Mouse (Mus musculus) CD4-positive helper T cell, adult 2 months (primary cell): ENCODE measurements around the gene Adarb2.

Experiments used
- DNase-seq: peaks from one replicate; pipeline ENCODE4 v3.0.0-alpha.2; 2012; ENCODE audit warnings: low read depth, missing footprints, low spot score

Gene Adarb2

DNA sequence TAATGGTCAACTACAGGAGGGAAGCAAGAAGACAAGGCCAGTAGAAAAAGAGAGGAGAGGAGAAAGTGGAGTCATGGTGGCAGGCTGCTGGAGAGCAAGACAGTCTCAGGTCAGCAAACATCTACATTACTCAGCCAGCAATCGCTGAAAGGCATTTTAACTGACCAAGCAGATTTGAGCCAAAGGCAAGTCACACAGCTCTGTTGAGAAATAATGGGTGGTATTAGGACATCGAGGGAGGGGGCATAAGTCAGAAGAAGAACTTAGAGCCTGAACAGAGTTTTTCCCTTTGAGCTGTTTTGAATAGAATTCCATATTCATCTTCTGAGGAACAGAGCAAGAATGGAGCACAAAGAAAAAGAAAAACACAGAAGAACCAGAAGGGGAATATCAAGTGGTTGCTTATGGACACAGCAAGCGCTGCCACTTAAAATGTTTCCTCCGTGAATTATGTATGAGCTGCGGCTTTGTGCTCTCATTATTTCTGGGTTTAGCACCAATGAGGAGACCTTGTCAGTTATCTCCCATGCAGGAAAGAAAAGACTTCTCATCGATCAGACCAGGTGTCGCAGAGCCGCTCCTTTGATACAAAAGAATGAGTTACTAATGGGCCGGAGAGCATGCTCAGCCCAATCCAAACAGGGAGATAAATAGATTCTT, 477.9 kb downstream of the Adarb2 start:
- DNase-seq, result no peak

DNA sequence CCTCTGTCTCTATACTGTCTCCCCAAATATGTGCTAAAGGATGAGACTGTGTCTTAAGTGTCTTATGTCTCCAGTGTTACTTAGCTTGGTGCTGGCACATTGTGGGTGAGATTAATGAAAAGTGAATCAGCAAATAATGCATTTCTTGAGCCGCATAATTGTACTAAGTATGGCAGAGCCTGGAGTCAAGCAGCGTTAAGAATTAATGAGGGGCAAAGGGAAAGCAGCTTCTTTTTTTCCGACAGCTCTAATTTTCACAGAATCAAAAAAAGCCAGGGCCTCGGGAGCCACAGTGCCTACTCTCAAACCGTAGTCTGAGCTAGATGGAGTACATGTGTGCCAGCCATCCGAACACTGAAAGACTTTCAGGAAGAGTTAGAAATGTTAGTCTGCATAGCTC, 488.8 kb downstream of the Adarb2 start:
- no peak for DNase-seq

DNA sequence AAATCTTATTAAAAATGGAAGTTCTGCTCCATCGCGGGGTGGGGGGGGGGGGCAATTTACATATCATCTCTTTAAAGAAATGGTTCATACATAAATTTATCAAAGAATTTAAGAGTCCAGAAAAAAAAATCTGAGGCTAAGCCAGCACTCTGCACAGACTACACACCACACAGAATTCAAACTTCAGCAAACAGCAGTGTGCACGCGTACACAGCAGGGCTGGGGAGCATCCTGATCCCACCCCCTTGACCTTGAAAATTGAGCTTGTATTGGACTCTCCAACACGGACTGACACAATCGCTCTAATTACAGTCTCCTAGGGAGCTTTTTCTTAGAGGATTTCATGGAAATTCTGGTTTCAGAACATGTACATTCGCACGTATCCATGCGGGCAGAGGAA, 490.1 kb downstream of the Adarb2 start:
- DNase-seq, result no peak

DNA sequence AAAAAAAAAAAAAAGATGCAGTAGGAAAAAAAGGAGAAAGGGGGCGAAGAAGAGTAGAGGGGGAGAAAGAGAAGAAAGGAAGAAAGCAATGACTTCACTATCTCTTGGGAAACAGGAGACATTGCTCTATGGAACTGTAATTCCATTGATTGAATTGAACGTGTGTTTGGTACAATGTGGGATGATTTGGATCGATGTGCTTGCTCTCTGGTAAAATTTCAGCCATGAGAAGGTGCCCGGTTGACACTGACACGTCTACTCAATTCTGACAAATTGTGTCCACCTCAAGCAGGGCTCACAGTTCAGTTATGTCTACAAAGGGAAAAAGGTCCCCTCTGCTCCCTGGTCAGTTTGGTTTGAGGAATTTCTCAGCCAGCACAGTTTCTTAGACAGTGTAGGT, 495.8 kb downstream of the Adarb2 start:
- no peak for DNase-seq

DNA sequence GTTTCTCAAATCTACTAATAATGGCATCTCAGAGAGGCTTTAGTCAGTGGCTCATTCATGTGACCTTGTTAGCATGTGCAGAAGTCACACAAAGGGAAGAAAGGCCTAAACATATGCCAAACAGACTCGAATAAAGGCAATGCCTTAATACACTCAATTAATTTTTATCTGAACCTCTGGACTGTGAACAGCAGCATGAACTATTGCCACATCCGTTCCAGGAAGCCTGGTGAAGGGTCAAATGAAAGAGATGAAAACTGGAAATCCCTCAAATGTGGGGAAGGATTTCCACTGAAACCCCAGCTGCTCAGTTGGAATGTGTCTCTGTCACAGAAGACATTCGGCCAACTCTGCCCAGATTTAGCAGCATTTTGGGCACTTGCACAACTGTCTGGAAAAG, 497.2 kb downstream of the Adarb2 start:
- DNase-seq, result no peak

DNA sequence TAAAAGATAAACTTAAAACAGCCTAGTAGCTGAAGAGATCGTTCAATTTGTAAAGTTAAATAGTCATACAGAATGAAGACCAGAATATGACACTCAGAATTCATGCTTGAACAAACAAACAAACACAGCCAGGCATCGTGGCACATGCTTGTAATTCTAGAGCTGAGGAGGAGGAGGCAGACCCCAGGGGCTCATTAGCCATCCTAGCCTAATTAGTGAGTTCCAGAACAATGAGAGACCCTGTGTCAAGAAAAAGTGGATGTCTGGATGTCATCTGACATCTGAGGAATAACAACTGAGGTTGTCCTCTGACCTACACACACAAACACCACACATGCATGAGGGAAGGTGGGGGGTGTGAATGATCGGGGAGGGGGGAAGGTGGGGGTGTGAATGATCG, 498.3 kb downstream of the Adarb2 start:
- DNase-seq, result no peak

DNA sequence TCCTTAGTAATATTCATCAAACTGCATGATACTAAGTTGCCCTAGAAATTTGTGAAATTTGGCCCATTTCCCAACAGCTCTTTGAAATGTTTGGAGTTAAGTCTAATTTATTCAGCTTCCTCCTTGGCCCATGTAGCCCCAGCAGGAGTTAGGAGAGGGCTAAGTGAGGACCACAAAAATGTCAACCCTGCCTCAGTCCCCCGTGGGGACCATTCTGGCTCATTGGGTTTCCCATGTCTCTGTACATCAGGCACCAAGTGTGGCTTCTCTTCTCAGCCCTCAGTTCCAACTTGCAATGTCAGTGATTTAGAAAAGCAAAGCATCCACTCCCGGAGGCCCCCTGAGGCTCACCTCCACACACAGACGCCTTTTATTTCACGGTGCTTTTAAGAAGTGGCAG, 502.6 kb downstream of the Adarb2 start:
- no peak for DNase-seq

DNA sequence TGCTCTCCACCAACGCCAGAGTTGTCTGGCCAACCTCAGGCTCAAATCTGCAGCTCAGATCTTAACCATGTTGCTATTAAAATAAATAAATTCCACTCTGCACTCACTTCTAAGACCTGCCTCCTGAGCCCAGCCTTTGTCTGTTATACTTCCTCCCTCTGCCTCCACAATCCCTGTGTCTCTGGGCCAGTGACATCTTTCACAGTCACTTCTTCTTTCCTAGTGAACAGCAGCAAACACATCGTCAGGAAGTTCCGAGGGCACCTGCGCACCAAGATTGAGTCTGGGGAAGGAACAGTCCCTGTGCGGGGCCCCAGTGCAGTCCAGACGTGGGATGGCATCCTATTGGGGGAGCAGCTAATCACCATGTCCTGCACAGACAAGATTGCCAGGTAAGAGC, 510.7 kb downstream of the Adarb2 start:
- no peak for DNase-seq

DNA sequence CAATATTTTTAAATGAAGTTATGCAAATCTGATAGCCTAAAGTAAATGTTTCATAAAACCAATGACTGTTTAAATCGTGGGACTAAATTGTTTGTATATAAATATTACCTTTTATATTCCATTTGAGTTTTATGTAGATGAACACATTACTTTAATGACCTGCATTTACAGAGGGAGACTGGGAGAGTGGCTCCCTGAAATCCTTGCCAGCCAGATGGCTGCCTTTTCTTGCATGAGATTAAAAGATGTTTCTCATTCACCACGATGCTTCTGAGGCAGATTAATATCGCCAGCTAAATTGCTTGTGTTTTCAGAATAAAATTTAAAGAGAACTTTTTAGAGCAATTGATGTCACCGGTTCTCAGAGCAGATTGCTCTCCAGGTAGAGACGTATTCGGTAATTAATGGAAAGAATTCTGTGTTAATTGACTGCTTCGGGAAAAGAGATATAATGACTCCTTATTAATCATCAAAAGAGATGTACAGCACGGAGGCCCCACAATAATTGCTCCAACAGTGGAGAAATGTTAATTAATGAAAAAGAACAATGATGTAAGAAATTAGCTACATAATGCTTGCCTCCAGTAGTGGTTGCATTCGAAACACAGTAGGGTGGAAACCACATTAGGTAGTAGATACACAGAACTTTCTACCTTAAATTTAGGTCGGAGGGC, 527.4 kb downstream of the Adarb2 start:
- no peak for DNase-seq

DNA sequence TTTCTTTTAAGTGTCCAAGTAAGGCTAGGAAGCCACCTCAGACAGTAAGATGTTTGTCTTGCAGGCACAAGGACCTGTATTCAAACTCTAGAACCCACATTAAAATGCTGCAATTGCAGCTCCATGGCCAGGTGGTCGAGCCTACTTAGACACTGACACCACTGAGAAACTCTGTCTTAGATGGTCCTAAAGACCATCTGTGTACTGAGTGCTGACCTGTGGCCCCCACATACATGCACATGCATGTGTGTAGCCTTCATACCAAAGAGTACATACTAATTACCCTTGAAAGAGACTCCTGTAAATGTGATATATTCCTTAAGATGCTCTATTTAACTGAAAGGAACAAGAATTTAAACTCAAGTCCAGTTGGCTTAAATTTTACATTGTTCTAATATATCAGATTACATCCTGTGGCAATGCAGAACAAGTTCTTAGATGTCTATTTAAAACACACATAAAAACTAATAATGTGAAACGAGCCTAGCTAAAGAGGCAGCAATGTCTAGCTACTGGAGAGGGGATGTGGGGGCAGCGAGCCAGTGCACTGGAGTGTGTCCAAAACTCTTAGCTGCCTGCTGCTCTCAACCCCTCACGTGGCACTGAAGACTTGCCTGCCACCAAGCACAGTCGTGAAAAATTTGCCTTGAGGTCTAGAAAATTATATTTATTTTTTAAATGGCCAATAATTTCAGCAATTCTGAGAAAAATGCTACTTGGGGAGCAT, 534.6 kb downstream of the Adarb2 start:
- DNase-seq, result no peak

DNA sequence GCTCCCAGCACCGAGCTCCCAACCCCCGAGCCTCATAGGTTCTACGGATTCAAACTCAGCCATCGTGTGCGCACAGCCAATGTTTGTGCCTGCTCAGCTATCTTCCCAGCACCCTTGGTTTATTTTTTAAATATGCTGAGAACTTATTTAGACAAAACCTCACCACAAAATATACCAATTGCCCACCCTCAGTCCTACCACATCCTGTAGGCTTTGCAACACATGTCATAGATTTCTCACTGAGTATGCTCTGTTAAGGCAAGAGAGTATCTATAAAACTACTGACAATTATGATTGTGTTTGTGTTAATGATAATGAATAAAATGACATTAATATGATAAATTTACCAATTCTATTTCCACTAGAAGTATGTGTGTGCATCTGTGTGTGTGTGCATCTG, 540.1 kb downstream of the Adarb2 start:
- DNase-seq, result peak; percentile 49

DNA sequence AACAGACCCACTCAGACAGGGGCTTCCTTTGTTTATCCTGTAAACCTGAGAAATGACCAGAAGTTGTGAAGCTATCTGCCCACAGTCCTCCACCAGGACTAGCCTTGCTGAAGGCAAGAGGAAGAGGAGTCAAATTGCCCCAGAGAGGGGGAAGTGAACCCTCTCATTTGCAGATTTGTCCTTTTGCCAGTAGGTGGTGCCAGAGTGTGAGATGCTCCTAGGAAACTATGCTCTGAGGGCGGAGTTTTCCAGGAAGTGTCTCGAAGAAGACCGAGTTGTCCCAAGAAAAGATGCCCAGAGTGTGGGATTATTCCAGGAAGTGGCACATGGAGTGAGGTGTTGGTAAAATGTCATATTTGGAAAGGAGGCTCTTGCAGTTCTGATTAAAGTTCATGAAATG, 541.9 kb downstream of the Adarb2 start:
- peak; percentile 15 for DNase-seq

DNA sequence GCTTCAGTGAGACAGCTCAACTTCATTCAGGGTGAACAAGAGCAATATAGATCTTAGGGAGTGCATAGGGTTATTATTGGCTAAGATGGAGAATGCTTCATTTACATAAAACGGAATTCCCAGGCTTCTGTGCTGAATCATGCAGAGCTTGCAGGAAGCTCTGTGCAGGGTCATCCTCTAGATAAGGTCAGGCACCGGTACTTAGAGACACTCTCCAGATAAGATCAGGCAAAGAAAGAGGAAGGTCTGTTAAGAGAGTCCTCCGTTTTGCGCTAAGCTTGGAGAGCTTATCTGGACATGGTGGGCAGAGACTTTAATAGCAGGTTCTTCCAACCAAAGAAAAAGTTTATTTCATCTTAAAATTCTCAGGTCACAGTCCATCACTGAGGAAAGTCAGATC, 542.9 kb downstream of the Adarb2 start:
- no peak for DNase-seq

DNA sequence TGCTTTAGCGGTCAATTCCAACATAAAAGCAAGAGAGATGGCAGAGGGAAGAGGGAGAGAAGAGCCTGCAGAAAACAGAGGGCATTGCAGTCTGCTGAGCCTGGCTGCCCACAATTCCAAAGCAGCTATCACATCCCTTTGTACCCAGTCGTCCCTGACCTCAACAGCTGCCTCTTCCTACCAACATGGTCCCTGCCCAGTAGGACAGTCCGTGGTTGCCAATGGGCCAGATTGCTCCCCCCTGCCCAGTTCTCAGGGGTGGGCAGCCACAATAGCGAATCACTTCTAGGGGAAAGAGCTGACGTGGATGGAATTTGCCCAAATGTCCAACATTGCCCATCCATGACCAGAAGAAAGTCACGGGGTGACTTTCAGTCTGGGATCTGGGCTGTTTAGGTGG, 546.8 kb downstream of the Adarb2 start:
- DNase-seq, result no peak

DNA sequence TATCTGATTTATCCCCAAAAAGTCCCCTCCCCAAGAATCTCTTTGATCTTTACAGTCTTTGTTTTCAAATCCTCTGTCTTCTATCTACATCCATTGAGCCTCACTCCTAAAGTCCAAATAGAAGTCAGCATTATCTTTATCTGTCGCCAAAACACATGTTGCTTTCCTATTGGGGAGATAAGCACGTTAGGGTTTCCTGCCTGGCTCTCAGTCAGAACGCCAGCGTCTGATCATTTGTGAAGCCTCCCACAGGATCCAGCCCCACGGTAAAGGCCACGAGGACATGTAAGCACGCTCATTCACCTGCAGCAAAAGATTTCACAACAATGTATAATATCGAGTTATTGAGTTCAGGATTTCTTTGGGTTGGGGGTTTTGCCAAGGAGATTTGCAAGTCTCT, 558.3 kb downstream of the Adarb2 start:
- no peak for DNase-seq

DNA sequence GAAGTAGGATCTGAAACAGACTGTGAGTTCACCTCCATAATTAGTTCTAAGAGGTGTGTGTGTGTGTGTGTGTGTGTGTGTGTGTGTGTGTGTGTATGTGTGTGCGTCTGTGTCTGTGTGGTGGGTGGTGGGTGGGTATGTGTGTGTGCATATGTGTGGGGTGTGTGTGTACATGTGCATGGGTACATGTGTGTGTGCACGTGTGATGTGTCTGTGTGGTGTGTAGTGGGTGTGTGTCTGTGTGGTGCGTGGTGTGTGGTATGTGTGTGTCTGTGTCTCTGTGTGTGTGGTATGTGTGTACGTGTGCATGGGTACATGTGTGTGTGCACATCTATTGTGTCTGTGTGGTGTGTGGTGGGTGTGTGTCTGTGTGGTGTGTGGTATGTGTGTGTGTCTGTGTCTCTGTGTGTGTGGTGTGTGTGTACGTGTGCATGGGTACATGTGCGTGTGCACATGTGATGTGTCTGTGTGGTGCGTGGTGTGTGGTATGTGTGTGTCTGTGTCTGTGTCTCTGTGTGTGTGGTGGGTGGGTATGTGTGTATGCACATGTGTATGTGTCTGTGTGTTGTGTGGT, 567.1 kb downstream of the Adarb2 start:
- DNase-seq, result no peak

DNA sequence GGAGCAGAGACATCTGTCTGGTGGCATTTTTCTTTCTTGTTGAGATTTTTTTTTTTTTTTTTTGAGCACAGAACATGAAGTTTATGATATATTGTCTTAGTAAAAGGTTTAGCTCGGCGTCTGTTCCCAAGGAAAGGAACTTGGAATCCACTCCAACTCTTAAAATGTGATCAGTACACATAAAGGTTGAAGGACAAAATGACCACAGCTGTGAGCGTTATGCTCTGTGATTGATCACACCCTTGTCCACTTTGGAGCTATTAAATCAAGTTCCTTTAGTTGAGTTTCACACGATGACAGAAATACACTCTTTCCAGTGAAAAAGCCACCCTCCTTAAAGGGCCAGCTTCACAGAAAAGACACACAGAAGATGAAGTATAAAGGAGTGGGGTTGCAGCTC, 568.0 kb downstream of the Adarb2 start:
- DNase-seq, result no peak

DNA sequence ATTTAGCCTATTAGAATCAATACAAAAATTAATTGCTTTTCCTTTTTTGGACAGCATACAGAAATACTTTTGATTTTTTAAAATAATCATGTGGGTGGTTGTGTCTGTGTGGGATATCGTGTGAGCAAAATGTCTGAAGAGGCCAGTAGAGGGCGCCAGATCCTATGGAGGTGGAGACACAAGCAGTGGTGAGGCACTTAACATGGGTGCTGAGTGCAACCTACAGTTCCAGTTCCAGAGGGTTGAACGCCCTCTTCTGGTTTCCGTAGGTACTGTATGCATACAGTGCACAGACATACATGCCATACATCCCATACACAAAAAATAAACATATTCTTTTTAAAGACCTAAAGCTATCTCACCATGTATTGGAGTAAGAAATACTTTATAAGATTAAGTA, 577.8 kb downstream of the Adarb2 start:
- peak; percentile 76 for DNase-seq

DNA sequence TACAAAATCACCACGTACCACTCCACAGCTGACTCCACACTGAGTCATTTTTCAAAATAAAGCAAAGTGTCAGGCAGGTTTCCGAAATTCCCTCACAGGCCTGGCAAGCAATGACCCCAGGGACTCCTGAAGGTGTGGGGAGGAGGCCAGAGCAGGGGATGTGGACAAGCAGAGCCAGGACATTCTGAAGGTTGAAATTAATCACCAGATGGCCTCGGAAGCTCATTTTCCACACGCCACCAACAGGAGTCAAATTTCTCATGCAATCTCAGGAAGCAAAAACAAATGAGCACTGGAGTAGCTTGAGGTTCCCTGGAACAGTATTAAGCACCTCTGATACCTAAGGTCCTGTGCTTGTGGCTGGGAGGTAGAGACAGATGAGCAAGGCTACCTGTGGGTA, 580.0 kb downstream of the Adarb2 start:
- DNase-seq, result no peak

DNA sequence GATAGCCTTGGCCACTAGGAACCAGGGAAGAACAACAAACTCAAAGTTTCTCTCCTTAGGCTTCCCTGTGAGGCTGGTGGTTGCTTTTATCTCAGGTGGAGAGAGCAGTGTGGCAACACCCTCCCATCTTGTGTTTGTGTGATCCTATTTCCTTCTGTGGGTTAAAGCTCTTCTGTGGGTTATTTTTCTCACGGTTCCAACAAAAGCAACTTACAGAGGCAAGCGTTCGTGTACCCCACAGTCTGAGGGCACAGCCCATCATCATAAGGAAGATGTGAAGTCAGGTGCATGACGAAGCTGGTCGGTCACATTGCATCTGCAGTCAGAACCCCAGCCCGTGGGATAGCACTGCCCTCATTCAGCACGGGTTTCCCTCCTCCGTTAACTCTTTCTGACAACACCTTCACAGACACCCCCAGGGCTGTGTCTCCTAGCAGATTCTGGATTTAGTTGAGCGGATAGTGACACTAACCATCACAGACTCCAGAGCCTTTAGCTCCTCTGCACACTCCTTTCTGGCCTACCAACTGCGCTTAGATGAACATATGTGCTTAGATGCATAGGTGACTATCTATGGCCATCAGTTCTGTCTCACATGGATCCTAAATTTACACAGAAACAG, 581.1 kb downstream of the Adarb2 start:
- DNase-seq, result peak; percentile 40

DNA sequence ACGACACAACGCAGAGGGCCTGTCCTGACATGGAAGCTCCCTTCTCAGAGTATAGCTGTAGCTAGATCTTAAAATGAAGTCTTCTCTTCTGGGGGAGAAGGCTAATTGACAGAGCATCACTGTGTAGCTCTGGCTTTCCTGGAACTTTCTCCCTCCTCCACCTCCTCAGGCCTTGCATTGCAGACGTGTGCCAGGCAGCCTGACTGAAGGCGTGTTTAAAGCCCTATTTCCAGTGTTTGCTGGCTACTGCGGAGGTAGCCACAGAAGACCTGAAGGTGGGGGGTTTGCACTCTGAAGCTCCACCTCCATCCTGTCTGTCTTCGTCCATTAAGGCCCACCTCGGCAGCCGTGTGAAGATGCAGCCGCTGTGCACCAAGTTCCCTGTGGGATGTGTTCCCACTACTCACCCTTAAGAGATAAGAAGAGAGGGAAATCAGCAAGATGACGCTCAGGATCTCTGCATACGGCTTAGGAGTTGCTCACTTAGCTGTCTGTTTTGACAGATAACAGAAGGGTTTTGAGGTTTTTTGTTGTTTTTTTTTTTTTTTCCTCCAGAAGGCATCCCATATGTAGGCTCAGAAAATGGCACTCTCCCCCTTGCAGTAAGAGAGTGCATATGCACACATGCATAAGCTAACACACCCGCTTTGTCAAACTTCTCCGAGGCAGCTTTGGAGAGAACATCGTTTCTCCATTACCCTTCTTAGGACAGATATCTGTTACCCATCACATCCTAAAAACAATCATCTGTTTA, 581.8 kb downstream of the Adarb2 start:
- no peak for DNase-seq

DNA sequence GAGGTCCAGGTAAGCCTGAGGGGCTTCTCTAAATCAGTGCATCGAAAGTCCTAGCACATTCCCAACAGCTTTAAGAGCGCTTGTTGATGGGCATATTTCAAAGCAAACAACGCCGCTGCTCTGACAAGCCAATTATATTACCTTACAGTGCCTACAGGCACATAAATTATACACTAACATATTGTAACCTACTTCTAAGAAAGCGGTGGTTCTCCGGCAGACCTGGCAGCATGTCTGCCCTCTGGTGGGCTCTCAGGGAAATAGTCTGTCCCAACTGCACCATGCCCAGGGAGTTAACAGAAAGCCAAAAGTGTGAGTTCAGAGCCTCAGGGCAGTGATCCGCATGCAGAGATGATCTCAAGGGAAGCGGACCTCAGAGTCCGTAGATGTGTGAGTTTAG, 582.5 kb downstream of the Adarb2 start:
- DNase-seq, result peak; percentile 57
